Mouse (Mus musculus): Measurements from ENCODE around the gene Cpped1. TPM values are rescaled to one million over a fixed set of nuclear protein-coding genes. Genes with fewer than 3 reads are reported as not detected.

The Cpped1 gene
- total RNA-seq, 2 experiments from 2014 or later, result 17.0 to 18.8 TPM

DNA sequence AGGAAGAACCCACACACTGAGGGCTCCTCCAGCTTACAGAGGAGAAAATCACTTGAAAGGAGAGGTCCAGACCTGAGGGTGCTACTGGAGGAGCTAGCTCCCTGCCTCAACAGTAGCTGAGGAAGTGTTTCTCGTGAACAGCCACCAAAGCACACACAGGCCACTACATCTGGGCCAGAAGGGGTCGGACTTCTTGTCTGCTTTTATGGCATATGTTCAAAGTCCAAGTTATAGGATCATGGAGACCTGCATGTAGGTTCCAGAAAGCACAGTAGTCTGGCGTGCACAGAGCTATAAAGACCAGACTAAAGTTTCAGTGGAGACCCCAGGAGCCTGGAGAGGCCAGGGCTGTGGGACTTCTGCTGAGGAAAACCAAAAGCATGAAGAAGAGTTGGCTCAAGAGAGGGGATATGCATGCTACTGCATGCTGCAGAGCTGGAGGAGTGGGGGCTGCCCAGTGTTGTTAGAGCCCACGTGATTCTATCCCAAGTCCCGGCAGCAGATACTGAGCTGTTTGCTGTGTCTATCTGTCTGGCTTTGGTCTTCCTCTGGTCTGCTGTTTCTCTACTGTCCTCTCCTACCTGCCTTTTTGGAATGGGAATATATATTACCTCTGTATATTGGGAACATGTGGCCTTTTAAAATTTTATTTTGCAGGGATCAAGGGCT, 60.1 kb downstream of the Cpped1 start:
- intact Hi-C loops (cut with DNase I), result no loop called here
- no peak for DNase-seq

- intact Hi-C loops (cut with DNase I), result no loop called here
These were observed 63.9 kb downstream of the Cpped1 start for GRCm38 (mm10) chr16:11845309-11845708.

GRCm38 (mm10) chr16:11843441-11843840, 65.8 kb downstream of the Cpped1 start:
- DNase-seq, result no peak
- intact Hi-C loops (cut with DNase I), result no loop called here

More at GRCm38 (mm10) chr16:11845309-11845708, 63.9 kb downstream of the Cpped1 start:
- no peak for DNase-seq

DNA sequence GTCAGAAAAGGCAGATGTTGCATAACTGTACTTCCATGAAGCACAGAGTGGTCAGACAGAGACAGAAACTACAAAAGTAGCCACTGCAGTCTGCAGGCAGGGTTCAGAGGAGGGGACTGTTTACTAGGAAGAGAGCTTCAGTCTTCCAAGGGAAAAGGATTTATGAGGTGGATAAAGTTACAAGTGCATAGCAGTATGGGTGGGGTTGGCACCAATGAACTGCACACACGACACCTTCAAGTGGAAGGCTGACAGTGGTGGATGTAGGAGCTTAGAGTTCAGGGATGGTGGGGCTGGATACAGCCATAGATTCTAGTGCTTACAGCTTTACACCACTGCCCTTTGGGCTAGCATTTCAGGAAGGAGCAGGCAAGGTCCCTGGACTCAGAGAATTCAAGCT, 75.8 kb downstream of the Cpped1 start:
- intact Hi-C loops (cut with DNase I), result no loop called here

DNA sequence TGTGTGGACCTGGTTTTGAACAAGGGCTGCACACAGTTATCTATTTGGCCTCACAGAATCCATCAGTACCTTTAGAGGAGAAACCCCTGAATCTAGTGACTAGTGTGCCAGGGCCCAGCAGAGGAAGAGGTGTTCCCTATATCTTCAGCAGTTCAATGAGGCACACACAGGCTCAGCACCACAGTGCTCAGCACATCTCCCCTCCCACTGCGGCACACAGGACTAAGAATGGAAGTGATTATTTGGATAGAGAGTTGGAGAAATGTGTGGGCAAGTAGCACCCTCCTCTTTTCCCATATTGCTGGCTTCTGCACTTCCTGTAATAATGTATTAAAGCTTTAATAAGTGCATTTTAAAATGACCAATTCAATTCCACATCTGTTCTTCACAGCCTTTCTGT, 80.4 kb downstream of the Cpped1 start:
- DNase-seq, result no peak
- intact Hi-C loops (cut with DNase I), result no loop called here

More for the DNA sequence above, 75.8 kb downstream of the Cpped1 start:
- DNase-seq, result no peak

- intact Hi-C loops (cut with DNase I), result no loop called here
- DNase-seq, result no peak
These were observed 84.4 kb downstream of the Cpped1 start for GRCm38 (mm10) chr16:11824833-11825232.

GRCm38 (mm10) chr16:11824385-11824784, 84.9 kb downstream of the Cpped1 start:
- intact Hi-C loops (cut with DNase I), result no loop called here
- DNase-seq, result no peak

- DNase-seq, result no peak
- intact Hi-C loops (cut with DNase I), result no loop called here
These were observed 88.5 kb downstream of the Cpped1 start for GRCm38 (mm10) chr16:11820791-11821190.

DNA sequence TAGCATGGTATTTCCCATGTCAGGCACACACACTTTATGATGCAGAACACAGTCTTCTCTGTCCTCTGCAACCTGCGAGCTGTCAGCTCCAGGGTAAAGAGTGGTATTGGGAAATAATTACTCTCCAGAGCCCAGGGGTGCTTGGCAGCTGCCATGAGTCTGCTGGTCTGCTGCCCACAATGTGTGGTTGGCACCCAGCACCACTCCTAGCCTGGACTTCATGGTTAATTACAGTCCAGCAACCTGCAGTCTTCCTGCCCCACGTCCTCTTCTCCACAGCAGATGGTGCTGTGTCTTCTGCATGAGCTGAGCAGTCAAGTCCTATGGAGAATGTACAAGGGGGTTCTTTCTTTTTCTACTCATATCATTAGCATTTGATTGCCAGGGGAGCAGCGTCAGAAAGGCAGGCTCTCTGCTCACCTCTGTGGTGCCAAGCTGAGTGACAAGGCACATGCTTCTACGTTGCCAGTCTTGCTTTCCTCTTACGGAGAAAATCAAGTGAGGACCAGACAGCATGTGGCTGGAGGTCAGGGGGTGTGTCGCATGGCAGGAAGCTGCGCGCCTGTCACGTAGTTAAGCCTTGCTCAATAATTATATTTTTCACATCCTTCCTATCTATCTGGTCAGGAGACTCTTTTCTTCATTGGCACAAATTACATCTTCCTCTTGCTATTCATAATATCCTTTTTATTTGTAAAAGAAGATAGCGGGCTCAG, 94.2 kb downstream of the Cpped1 start:
- intact Hi-C loops (cut with DNase I), result no loop called here
- DNase-seq, result peak; percentile 83

DNA sequence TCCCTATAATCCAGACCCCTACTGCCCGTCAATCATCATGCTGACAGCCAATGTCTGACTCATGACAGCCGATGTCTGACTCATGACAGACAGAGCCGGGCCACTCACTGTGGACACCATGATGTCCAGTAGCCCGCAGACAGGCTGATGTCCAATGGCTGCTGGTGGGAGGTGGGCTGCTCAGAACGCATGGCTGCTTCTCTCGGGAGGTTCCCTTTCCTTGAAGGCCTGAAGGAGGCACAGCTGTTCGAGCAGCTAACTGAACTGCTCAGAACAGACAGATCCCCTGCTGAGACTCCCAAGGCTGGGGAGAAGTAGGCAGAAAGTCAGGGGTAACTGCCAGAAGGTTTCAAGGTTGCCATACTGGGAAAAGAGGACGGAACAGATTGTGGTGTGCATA, 97.1 kb downstream of the Cpped1 start:
- intact Hi-C loops (cut with DNase I), result no loop called here
- peak; percentile 53 for DNase-seq

DNA sequence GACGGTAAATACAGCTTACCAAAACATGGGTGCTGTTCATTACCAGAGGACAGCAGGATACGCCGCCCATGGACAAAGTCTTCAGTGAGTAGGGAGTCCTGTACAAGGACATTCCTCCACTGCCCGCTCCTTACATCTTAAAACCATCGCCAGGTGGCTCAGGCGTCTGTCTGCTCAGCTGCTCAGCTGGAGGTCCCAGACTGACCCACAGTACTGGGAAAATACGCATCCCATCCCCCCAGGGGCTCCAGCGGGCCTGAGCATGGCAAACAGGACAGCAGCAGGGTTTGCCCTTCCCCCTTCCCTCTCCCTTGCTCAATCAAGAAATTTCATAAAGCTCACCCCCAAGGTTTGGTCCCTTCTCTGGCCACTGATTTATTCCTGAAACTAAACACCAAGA, 99.6 kb downstream of the Cpped1 start:
- intact Hi-C loops (cut with DNase I), result no loop called here
- no peak for DNase-seq

DNA sequence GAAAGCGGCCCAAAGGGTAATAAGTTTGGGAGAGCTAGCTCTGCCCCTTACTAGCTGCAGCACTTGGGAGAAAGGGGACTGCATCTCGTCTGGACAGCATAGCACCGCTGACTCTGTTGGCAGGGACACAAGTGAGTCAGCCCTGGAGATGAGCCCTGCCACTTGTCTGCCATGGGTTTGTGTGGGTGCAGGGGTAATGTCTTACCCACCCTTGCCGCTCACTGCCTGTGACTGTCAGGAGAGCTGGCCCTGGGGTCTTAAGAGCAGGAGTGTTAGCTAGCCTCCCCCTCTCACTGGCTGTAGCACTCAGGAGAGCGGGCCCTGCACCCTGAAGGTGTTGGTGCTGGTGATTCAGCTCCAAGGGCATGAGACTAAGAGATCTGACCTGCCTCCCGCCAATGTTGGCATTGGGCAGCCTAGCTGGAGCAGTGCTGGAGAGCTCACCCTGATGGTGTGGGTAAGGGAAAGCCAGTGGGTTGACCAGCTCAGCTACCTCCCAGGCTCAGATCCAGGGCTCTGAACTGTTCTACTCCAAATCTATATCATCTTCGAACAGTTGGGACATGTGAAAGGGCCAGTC, 107.2 kb downstream of the Cpped1 start:
- DNase-seq, result no peak
- intact Hi-C loops (cut with DNase I), result no loop called here

GRCm38 (mm10) chr16:11795758-11796460, 113.3 kb downstream of the Cpped1 start:
- no peak for DNase-seq
- intact Hi-C loops (cut with DNase I), result no loop called here

GRCm38 (mm10) chr16:11794628-11795027, 114.6 kb downstream of the Cpped1 start:
- intact Hi-C loops (cut with DNase I), result no loop called here
- no peak for DNase-seq

- intact Hi-C loops (cut with DNase I), result no loop called here
- DNase-seq, result no peak
These were observed 115.9 kb downstream of the Cpped1 start for GRCm38 (mm10) chr16:11793391-11793790.

DNA sequence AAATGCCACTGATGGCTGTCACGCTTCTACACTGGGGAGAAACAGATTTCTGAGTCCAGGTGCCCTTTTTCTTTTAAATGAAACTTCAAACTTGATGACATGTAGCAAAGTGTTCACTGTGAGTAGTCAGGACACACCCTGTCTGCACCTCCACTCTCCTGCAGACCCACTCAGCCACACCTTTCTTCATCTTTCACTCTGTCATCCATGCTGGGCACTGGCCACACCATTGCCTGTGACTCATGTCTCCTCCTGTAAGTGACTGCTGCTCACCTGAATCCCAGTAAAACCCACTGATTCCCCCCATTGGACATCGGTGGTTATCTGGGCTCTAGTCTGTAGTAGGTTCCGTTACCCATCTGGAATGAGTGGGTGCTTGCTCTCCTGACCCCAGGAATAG, 118.8 kb downstream of the Cpped1 start:
- intact Hi-C loops (cut with DNase I), result no loop called here
- no peak for DNase-seq

DNA sequence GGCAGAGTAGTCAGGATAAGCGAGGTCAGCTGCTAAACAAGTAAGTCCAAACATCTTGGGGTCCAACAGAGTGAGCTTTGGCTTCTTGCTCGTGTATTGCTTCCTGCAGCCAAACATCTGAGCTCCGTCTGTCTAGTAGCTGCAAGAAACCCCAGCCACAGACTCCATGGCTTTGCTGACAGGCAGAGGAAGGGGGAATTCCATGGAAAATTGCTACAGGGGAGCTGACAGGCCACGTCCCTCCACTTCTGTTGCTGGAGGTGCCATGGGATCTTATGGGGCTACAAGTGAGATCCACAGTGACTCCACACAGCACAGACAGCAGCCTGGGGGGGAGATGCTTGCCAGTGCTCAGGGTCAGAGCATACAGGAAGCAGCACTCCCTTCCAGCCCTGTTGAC, 123.4 kb downstream of the Cpped1 start:
- DNase-seq, result no peak
- intact Hi-C loops (cut with DNase I), result no loop called here

DNA sequence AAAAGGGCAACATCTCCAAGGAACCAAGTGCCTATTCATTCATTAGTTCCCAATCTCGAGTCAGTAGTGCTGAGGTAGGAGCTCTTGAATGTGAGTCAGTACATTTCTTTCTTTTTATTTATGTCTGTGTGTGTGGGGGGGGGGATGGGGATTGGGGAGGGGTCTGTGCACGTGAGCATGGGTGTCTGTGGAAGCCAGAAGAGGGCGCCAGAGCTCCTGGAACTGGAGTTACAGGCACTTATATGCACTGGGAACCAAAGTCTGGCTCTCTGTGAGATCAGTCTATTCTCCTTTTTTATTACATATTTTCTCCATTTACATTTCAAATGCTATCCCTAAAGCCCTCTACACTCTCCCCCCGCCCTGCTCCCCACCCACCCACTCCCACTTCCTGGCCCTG, 124.9 kb downstream of the Cpped1 start:
- intact Hi-C loops (cut with DNase I), result no loop called here
- no peak for DNase-seq

GRCm38 (mm10) chr16:11783337-11783736, 125.9 kb downstream of the Cpped1 start:
- intact Hi-C loops (cut with DNase I), result no loop called here

GRCm38 (mm10) chr16:11782082-11782481, 127.2 kb downstream of the Cpped1 start:
- DNase-seq, result no peak
- intact Hi-C loops (cut with DNase I), result no loop called here

More at GRCm38 (mm10) chr16:11783337-11783736, 125.9 kb downstream of the Cpped1 start:
- no peak for DNase-seq

- intact Hi-C loops (cut with DNase I), result no loop called here
- peak; percentile 41 for DNase-seq
These were observed 130.4 kb downstream of the Cpped1 start for GRCm38 (mm10) chr16:11778715-11779460.
